In genomic region chr6:99974464-99974863, GRCm38 (mm10) we compare ENCODE assay signal across 13 mouse cellular contexts.
DNase-seq lines count a peak whose midpoint lies in the region; ATAC-seq and TF ChIP-seq lines count a peak whose summit lies in the region.
"Had no signal": no experiment of that assay in that cellular context is flagged by ENCODE, and none has a peak within 500 bp of the region (broad histone marks: within the 10 kb centered on the region; RNA-seq: fewer than 3 reads in every experiment).

No protein-coding gene starts in this region.

- ATAC-seq in erythroblast, adult 5-6 weeks (replicated peaks; ENCODE audit: low FRiP score, poor library complexity, severe bottlenecking), result no peak
- ATAC-seq: forebrain, embryonic 15.5 days; intestine, postnatal 0 days had no signal

- TF ChIP-seq CTCF in left cerebral cortex, adult 2 months (IDR thresholded peaks at IDR 0.05), result no peak

- H3K27ac ChIP-seq in left cerebral cortex, adult 2 months, result no peak overlapping the region
- H3K27ac ChIP-seq: embryonic facial prominence, embryonic 12.5 days; forebrain, embryonic 15.5 days had no signal

- DNase-seq in cerebellum, adult 11-12 months, result peak; percentile 35
- no peak for DNase-seq in cerebellum, postnatal 4 days (ENCODE audit: low spot score in 2 of 2)
- peak; percentile 26 for DNase-seq in left cerebral cortex, postnatal 4 days
- DNase-seq in left cerebral cortex, adult 2 months (ENCODE audit: extremely low spot score in 1 of 2, low spot score in 2 of 2), result no peak
- DNase-seq in cerebellum, postnatal 10 days, result peak; percentile 74 to 87
- peak; percentile 57 to 59 for DNase-seq in kidney, postnatal 36 days
- no peak for DNase-seq in thymus, adult 18-20 months
- DNase-seq: B cell, adult 2 months; thymus, postnatal 14 days had no signal

- intact Hi-C loops in left cerebral cortex, postnatal 4 days (cut with DNase I), result no loop called here
- intact Hi-C loops in left cerebral cortex, adult 2 months (cut with DNase I), result no loop called here

- no peak overlapping the region for H3K4me3 ChIP-seq in left cerebral cortex, adult 2 months
- H3K4me3 ChIP-seq: embryonic facial prominence, embryonic 12.5 days; forebrain, embryonic 15.5 days had no signal

Comparison
In these comparisons a context has a peak if more than half of its experiments do, and no peak if none do; other contexts are left out.
1. DNase-seq: peak in cerebellum, adult 11-12 months (single experiment), left cerebral cortex, postnatal 4 days (single experiment), cerebellum, postnatal 10 days (2 of 2) and kidney, postnatal 36 days (2 of 2); none in cerebellum, postnatal 4 days (0 of 2), left cerebral cortex, adult 2 months (0 of 2) and thymus, adult 18-20 months (0 of 2).